Mouse (Mus musculus) liver, embryonic 14.5 days (tissue): ENCODE results near the gene Arsg.

ENCODE experiments used
- CTCF ChIP-seq: IDR thresholded peaks from 2 replicates; pipeline ENCODE4 v1.5.1; 2016; ENCODE audit warnings: antibody characterized with exemption, low read depth, control low read depth
- EP300 ChIP-seq: IDR thresholded peaks from 2 replicates; pipeline ENCODE4 v1.6.1; 2016; ENCODE audit warnings: antibody characterized with exemption, low read depth

GRCm38 (mm10) chr11:109514064-109514612, 41.0 kb downstream of the Arsg start:
- TF ChIP-seq EP300 (no peak), CTCF (no peak)
